Mouse (Mus musculus) liver, embryonic 14.5 days (tissue): ENCODE measurements at regions not wholly inside any gene's neighbourhood (a gene's known extent, or its start where the extent isn't known, plus 50 kb on each side); places are given as distances from the start of the nearest gene placed in this dataset.
A peak's percentile ranks its signal among the peaks of the same experiment; 100 is the strongest.

Experiments used
- ATAC-seq: fragments of 200-750 bp; cut with Nextera tagmentation; 2 replicates; pipeline ENCODE4 v1.8.0; 2017; ENCODE audit warnings: moderate number of reproducible peaks, mild to moderate bottlenecking, moderate library complexity; ENCODE audit not compliant: insufficient read depth
- DNase-seq, 3 experiments: peaks; one replicate each; pipeline ENCODE4 v3.0.0-alpha.2; 2012 to 2013; ENCODE audit warnings: low read depth in 3 of 3, low spot score in 3 of 3
- H3K27ac ChIP-seq: fragments of 300-500 bp; sonication (generic); 2 replicates; pipeline ENCODE4 v1.5.1; 2014; ENCODE audit warnings: moderate library complexity, mild to moderate bottlenecking, control low read depth, inconsistent platforms
- H3K27me3 ChIP-seq: fragments of 300-500 bp; sonication (generic); 2 replicates; pipeline ENCODE4 v1.6.1; 2014; ENCODE audit warnings: mild to moderate bottlenecking, low read length, moderate library complexity; ENCODE audit not compliant: control insufficient read depth, insufficient read depth
- H3K36me3 ChIP-seq: fragments of 300-500 bp; sonication (generic); replicated peaks from 2 replicates; pipeline ENCODE4 v1.6.1; 2014; ENCODE audit warnings: low read depth; ENCODE audit not compliant: control insufficient read depth, insufficient read depth
- H3K4me1 ChIP-seq, 2 experiments: fragments of 200-500 bp in 1 of 2; fragments of 300-500 bp in 1 of 2; sonication (generic) in 1 of 2; replicated peaks; 2 replicates each; pipeline ENCODE4 v1.6.1; 2012 to 2014; ENCODE audit warnings: antibody characterized with exemption in 1 of 2, inconsistent platforms in 1 of 2, low read length in 1 of 2; ENCODE audit not compliant: control insufficient read depth in 2 of 2, insufficient read depth in 2 of 2
- H3K4me2 ChIP-seq: fragments of 300-500 bp; sonication (generic); 2 replicates; pipeline ENCODE4 v1.6.1; 2014; ENCODE audit warnings: low read depth, mild to moderate bottlenecking, control low read depth, moderate library complexity
- H3K4me3 ChIP-seq, 2 experiments: fragments of 200-500 bp in 1 of 2; fragments of 300-500 bp in 1 of 2; sonication (generic) in 1 of 2; 2 replicates each; pipeline ENCODE4 v1.5.1; 2012 to 2014; ENCODE audit warnings: low read depth in 2 of 2, low read length in 2 of 2, mild to moderate bottlenecking in 2 of 2, control low read depth in 1 of 2, inconsistent platforms in 1 of 2, moderate library complexity in 1 of 2; ENCODE audit not compliant: insufficient read depth in 1 of 2
- H3K9ac ChIP-seq: fragments of 300-500 bp; sonication (generic); replicated peaks from 2 replicates; pipeline ENCODE4 v1.6.1; 2014; ENCODE audit warnings: mild to moderate bottlenecking, control low read depth, moderate library complexity
- H3K9me3 ChIP-seq: fragments of 300-500 bp; sonication (generic); 2 replicates; pipeline ENCODE4 v1.6.1; 2016; ENCODE audit warnings: low read length, mixed read lengths; ENCODE audit not compliant: control insufficient read depth
- CTCF ChIP-seq: IDR thresholded peaks from 2 replicates; pipeline ENCODE4 v1.5.1; 2016; ENCODE audit warnings: antibody characterized with exemption, low read depth, control low read depth
- EP300 ChIP-seq: IDR thresholded peaks from 2 replicates; pipeline ENCODE4 v1.6.1; 2016; ENCODE audit warnings: antibody characterized with exemption, low read depth
- WGBS: fragments of 180-500 bp; shearing (Covaris S2); extraction: QIAGEN DNeasy Blood & Tissue Kit; methylation state at CpG from one replicate; pipeline ENCODE4 v1.1.7; 2014; ENCODE audit not compliant: insufficient replicate concordance; 5-methylcytosine and 5-hydroxymethylcytosine counted together

DNA sequence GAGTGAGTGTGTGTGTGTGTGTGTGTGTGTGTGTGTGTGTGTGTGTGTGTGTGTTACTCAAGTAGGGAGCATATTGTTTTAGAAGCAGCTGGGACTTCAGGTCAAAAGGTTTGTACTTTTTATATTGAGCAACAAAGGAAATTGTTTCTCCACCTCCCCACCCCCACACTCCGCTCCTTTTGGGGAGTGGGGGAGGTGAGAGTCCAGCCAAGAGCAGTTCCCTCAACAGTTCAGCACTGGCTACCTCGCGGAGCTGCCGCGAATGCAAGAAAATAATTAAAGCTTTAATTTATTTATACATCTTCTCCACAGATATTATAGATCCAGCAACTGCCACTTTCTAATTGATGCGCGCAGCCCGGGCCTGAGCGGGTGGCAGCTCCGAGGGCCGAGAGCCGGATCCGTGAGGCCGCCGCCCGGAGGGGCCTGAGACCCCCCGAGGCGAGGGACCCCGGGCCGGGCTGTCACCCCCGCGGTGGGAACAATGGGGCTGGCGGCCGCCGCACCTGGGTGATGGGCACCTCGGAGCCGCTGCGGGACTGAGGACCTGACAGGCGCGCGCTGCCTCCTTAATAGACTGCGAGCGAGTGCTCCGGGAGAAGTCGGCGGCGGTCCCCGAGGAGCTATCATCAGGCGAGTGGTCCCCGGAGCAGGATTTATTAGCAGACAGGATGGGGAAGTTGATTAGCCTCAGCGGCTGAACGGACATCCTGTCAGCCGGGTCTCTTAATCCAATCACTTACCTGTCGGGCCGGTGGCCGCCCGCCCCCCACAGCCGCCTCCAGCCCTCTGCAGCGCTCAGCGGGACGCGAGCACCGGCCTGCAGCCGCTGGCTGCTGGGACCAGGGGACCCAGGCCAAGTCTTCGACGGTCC lies 124.4 kb downstream of the Melk start:
- no peaks in the 10 kb centered on the region for H3K9me3 ChIP-seq
- H3K4me3 ChIP-seq, result peak overlapping the region in 1 of 2 experiments; percentile 14; a peak in 1 of 4 replicates
- no peak overlapping the region for H3K27ac ChIP-seq
- no peak overlapping the region for H3K9ac ChIP-seq
- no peaks in the 10 kb centered on the region for H3K4me1 ChIP-seq
- ATAC-seq (no peak), DNase-seq (no peak)
- peak overlapping the region; percentile 28; the same call in 1 of the 2 replicates for H3K4me2 ChIP-seq
- TF ChIP-seq EP300 (no peak), CTCF (no peak)
- H3K36me3 ChIP-seq, result no peaks in the 10 kb centered on the region
- H3K27me3 ChIP-seq, result peaks cover 26% of the 10 kb centered on the region
- WGBS, result 2% methylated on average over 56 of the region's 56 CpGs

GRCm38 (mm10) chr4:44434593-44434992 lies 133.9 kb downstream of the Melk start:
- Histone ChIP-seq H3K9ac (no peak overlapping the region), H3K27me3 (no peaks in the 10 kb centered on the region), H3K4me2 (no peak overlapping the region), H3K9me3 (no peaks in the 10 kb centered on the region), H3K4me3 (no peak overlapping the region), H3K4me1 (no peaks in the 10 kb centered on the region), H3K36me3 (no peaks in the 10 kb centered on the region), H3K27ac (no peak overlapping the region)
- DNase-seq, result peak in 1 of 3 experiments; percentile 2
- ATAC-seq, result no peak
- no peak for TF ChIP-seq EP300
- no peak for TF ChIP-seq CTCF
- WGBS, result 36% methylated on average over 9 of the region's 9 CpGs

DNA sequence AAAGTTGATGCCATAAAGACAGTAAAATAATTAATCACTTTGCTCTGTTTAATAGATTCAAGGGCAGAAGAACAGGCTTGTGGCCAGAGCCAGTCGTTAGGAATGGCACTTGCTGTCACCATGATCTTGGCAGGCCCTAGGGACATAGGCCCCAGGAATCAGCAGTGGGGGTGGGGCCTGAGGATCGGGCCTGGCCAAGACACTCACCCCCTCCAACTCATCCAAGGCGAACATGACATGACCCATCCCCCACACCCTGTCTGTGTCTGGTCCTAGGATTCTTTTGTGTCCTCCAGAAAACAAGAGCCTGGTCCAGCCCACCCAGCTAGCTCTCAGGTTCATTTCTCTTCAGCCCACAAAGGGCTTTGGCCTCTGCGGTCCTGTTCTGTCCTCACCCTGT lies 144.8 kb downstream of the Melk start:
- ATAC-seq, result no peak
- Histone ChIP-seq H3K27ac (no peak overlapping the region), H3K36me3 (no peaks in the 10 kb centered on the region), H3K27me3 (no peaks in the 10 kb centered on the region), H3K9me3 (no peaks in the 10 kb centered on the region), H3K4me1 (no peaks in the 10 kb centered on the region), H3K4me2 (no peak overlapping the region), H3K9ac (no peak overlapping the region), H3K4me3 (no peak overlapping the region)
- no peak for TF ChIP-seq CTCF
- no peak for TF ChIP-seq EP300
- DNase-seq, result no peak
- WGBS, result 39% methylated on average over 4 of the region's 4 CpGs

DNA sequence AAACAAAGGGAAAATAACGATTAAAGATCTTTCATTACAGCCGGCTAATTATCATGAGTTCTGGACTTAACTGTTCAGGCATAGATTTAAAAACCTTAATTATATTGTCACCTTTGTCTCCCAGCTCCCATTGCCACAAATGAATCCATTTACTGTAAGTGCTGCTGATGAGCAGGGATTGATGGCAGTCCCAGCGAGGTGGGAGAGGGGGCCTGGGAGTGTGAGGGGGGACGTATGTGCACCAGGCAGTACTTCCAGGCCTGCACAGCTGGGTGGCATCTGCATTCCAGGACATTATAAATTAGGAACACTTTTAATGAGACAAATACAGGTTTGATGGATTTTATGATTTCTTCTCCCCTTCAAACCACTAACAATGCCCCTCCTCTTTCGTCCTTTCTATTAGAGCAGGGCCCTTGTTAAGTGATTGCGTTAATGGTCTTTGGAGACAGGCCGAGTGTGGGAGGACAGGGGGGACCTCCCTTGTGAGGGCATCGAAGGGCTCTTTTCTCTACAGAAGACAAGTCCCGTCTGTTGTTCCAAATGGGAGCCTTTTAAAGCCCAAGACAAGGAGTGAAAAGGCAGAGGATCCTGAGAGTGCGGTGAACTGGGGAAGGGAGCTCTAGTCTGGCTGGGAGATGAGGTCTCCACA lies 150.3 kb downstream of the Melk start:
- H3K4me3 ChIP-seq, result no peak overlapping the region
- WGBS, result 62% methylated on average over 10 of the region's 10 CpGs
- ATAC-seq, result no peak
- H3K27me3 ChIP-seq, result no peaks in the 10 kb centered on the region
- no peak overlapping the region for H3K9ac ChIP-seq
- no peaks in the 10 kb centered on the region for H3K36me3 ChIP-seq
- H3K4me2 ChIP-seq, result no peak overlapping the region
- H3K9me3 ChIP-seq, result no peaks in the 10 kb centered on the region
- H3K27ac ChIP-seq, result no peak overlapping the region
- no peak for DNase-seq
- no peaks in the 10 kb centered on the region for H3K4me1 ChIP-seq
- TF ChIP-seq CTCF, result no peak
- TF ChIP-seq EP300, result no peak

DNA sequence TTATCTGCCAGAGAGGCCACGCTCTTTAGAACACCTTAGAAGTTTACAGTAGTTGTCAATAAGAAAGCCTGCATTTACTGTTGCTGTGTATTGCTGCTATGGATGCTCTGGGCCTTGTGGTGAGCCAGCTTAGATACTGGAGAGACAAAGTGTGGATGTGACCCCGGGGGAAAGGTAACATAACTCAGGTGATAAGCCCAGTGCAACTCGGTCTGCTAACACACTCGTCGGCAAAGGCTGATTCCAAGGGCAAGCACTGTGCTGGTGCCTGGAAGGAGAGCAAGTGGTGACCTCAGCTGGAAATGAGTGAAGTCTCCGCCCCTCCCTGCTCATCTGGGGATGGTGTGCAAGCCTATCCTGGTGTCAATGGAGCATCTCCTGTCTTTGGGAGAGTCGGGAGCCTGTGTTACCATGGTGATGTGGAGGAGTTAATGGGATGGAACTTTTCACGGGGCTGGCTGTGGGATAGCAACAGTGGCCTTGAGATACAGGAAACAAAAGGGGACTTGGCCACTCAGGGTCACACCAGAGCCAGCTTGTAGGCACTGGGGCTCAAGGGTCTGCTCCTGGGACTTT lies 151.5 kb downstream of the Melk start:
- Histone ChIP-seq H3K4me3 (no peak overlapping the region), H3K27me3 (no peaks in the 10 kb centered on the region), H3K4me1 (no peaks in the 10 kb centered on the region), H3K9me3 (no peaks in the 10 kb centered on the region), H3K36me3 (no peaks in the 10 kb centered on the region), H3K9ac (no peak overlapping the region), H3K4me2 (no peak overlapping the region), H3K27ac (no peak overlapping the region)
- DNase-seq, result no peak
- ATAC-seq, result no peak
- no peak for TF ChIP-seq EP300
- TF ChIP-seq CTCF, result no peak
- WGBS, result 47% methylated on average over 8 of the region's 8 CpGs
